Mouse (Mus musculus) thymus, adult 2 months (tissue): ENCODE data around the gene Mark1.

Source experiments
- CTCF ChIP-seq: fragments of 200-500 bp; IDR thresholded peaks from 2 replicates; pipeline ENCODE4 v1.5.1; 2012; ENCODE audit warnings: mild to moderate bottlenecking, control low read depth, low read length, moderate library complexity, borderline replicate concordance; ENCODE audit not compliant: control insufficient read depth, poor library complexity, insufficient read depth; ENCODE audit errors: extremely low read depth
- POLR2A ChIP-seq: fragments of 200-500 bp; IDR thresholded peaks from 2 replicates; pipeline ENCODE4 v1.6.1; 2012; ENCODE audit warnings: mild to moderate bottlenecking, low read length, control low read depth, moderate library complexity; ENCODE audit not compliant: control insufficient read depth, poor library complexity, insufficient read depth; ENCODE audit errors: extremely low read depth

DNA sequence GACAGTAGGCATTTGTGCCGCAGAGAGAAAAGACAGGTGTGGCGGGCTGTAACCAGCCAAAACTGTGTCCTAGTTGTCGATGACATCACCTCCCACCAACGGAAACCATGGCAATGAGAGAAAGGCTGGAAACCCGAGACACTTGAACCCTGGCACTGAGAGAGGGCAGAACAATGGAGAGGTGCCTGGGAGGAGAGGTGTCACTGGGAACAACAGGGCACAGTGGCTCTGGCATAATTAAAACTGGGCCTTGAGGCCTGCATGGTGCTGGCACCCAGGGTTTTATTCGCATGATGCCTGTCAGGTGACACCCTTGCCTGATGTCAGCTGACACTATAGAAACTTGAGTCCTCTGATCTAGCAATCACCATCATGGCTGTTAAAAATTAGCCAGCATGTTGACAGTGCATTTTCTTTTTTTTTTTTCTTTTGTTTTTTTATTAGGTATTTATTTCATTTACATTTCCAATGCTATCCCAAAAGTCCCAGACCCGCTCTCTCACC lies 38.9 kb upstream of the Mark1 start:
- TF ChIP-seq CTCF: no peak
- TF ChIP-seq POLR2A: no peak
